Mouse (Mus musculus) neural tube, embryonic 14.5 days (tissue): ENCODE data around the gene Eef1e1. TPM values are rescaled to one million over a fixed set of nuclear protein-coding genes. Genes with fewer than 3 reads are reported as not detected.

Source experiments
- ATAC-seq: fragments of 200-750 bp; cut with Nextera tagmentation; 2 replicates; pipeline ENCODE4 v1.8.0; 2017; ENCODE audit warnings: low read depth, mild to moderate bottlenecking, moderate TSS enrichment, moderate library complexity
- H3K27ac ChIP-seq: fragments of 300-500 bp; sonication (generic); 2 replicates; pipeline ENCODE4 v1.5.1; 2014; ENCODE audit warnings: low read depth, mild to moderate bottlenecking, control low read depth, low read length, moderate library complexity, mixed read lengths
- H3K27me3 ChIP-seq: fragments of 300-500 bp; sonication (generic); 2 replicates; pipeline ENCODE4 v1.6.1; 2014; ENCODE audit warnings: low read length; ENCODE audit not compliant: control insufficient read depth, insufficient read depth
- H3K36me3 ChIP-seq: fragments of 300-500 bp; sonication (generic); 2 replicates; pipeline ENCODE4 v1.6.1; 2014; ENCODE audit warnings: low read length, mixed read lengths; ENCODE audit not compliant: control insufficient read depth, insufficient read depth
- H3K4me1 ChIP-seq: fragments of 300-500 bp; sonication (generic); 2 replicates; pipeline ENCODE4 v1.6.1; 2014; ENCODE audit warnings: low read length; ENCODE audit not compliant: control insufficient read depth, insufficient read depth
- H3K4me2 ChIP-seq: fragments of 300-500 bp; sonication (generic); 2 replicates; pipeline ENCODE4 v1.6.1; 2014; ENCODE audit warnings: mild to moderate bottlenecking, low read depth, low read length, control low read depth
- H3K4me3 ChIP-seq: fragments of 300-500 bp; sonication (generic); 2 replicates; pipeline ENCODE4 v1.5.1; 2014; ENCODE audit warnings: low read depth, low read length, control low read depth, mixed read lengths
- H3K9ac ChIP-seq: fragments of 300-500 bp; sonication (generic); replicated peaks from 2 replicates; pipeline ENCODE4 v1.6.1; 2014; ENCODE audit warnings: low read depth, mild to moderate bottlenecking, control low read depth, low read length, mixed read lengths
- H3K9me3 ChIP-seq: fragments of 300-500 bp; sonication (generic); 2 replicates; pipeline ENCODE4 v1.6.1; 2016; ENCODE audit warnings: low read length; ENCODE audit not compliant: control insufficient read depth
- WGBS: fragments of 180-500 bp; shearing (Covaris S2); extraction: QIAGEN DNeasy Blood & Tissue Kit; methylation state at CpG from one replicate; pipeline ENCODE4 v1.1.7; 2014; 5-methylcytosine and 5-hydroxymethylcytosine counted together
- polyA plus RNA-seq: library from polyadenylated mRNA; unstranded; fragments of >200 nt; fragmentation: Nextera tagmentation; extraction: Ambion mirVana; gene quantifications from 2 replicates; pipeline ENCODE4 v1.2.1, GENCODE M21; 2014

Eef1e1 gene
- polyA plus RNA-seq, 1 experiment from 2014 or later: 109 TPM

DNA sequence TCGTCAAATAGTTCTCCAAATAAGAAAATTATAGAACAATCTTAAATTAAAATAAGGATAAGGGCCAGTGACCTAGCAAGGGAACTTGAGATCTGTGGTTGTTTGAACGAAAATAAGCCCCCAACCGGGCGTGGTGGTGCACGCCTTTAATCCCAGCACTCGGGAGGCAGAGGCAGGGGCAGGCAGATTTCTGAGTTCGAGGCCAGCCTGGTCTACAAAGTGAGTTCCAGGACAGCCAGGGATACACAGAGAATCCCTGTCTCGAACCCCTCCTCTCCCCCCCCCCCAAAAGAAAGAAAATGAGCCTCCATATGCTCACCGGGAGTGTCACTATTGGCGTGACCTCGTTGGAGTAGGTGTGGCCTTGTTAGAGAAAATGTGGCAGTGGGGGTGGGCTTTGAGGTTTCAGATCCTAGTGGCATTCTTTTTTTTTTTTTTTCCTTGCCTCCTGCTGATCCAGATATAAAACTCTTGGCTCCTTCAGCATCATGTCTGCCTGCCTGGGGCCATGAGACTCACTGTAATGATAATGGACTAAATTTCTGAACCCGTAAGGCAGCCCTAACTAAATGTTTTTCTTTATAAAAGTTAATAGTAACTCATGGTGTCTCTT lies 772 bp upstream of the Eef1e1 start:
- no peak for ATAC-seq

DNA sequence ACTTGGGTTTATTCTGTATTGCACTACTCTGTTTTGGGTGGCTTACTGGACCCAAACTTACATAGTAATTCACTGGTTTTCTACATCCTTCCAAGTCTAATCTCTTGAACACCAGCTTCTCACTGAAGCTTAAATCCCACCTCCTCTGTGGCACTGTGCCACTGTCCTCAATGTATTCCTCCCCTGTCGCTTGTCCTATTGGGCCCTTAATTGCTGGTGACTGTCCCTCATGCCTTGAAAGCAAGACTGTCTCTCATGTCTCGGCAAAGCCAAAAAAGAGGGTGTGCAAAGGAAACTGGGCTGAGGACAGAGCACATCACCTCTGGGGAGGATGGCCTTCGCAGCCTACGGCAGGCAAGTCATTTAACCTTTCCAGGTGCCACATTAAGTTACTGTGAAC lies 993 bp downstream of the Eef1e1 start:
- ATAC-seq: no peak

More for the DNA sequence above, 772 bp upstream of the Eef1e1 start:
- WGBS: 90% methylated on average over 12 of the region's 12 CpGs
- peaks cover 6% of the 10 kb centered on the region; the same call in 1 of the 2 replicates for H3K4me1 ChIP-seq
- H3K9me3 ChIP-seq: no peaks in the 10 kb centered on the region
- no peak overlapping the region for H3K27ac ChIP-seq
- no peaks in the 10 kb centered on the region for H3K27me3 ChIP-seq
- H3K4me2 ChIP-seq: no peak overlapping the region
- H3K9ac ChIP-seq: no peak overlapping the region
- H3K36me3 ChIP-seq: peaks cover 18% of the 10 kb centered on the region; the same call in 1 of the 2 replicates
- no peak overlapping the region for H3K4me3 ChIP-seq

DNA sequence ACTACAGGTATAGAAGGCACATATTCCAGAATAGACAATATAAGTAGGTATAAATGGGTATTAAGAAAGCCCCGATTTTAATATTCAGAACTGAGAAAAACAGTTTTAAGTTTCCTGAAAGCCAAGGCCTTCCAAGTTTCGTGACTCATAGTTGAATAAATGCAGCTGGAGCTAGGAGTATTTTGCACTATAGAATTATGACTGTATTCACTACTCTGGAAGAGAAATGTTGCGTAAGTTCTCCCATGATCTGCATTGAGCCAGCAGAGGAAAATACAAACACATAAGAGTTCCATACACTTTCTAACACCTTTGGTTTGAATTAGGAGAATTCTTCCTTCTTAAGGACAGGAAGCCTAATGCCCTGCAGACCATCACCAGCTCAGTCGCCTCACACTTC lies 8.6 kb downstream of the Eef1e1 start:
- peaks cover 53% of the 10 kb centered on the region for H3K36me3 ChIP-seq
- H3K27me3 ChIP-seq: no peaks in the 10 kb centered on the region
- H3K27ac ChIP-seq: no peak overlapping the region
- no peak overlapping the region for H3K4me3 ChIP-seq
- H3K9ac ChIP-seq: no peak overlapping the region
- H3K9me3 ChIP-seq: no peaks in the 10 kb centered on the region
- H3K4me1 ChIP-seq: no peaks in the 10 kb centered on the region
- 96% methylated on average over 4 of the region's 4 CpGs for WGBS
- no peak overlapping the region for H3K4me2 ChIP-seq
- no peak for ATAC-seq

More for the DNA sequence above, 993 bp downstream of the Eef1e1 start:
- peak overlapping the region; percentile 81 for H3K9ac ChIP-seq
- H3K9me3 ChIP-seq: no peaks in the 10 kb centered on the region
- H3K27me3 ChIP-seq: no peaks in the 10 kb centered on the region
- H3K4me2 ChIP-seq: peak overlapping the region; percentile 70
- no peak overlapping the region; the same call in 1 of the 2 replicates for H3K27ac ChIP-seq
- H3K36me3 ChIP-seq: peaks cover 29% of the 10 kb centered on the region
- peak overlapping the region; percentile 91 for H3K4me3 ChIP-seq
- WGBS: 16% methylated on average over 4 of the region's 4 CpGs
- peaks cover 6% of the 10 kb centered on the region; the same call in 1 of the 2 replicates for H3K4me1 ChIP-seq

DNA sequence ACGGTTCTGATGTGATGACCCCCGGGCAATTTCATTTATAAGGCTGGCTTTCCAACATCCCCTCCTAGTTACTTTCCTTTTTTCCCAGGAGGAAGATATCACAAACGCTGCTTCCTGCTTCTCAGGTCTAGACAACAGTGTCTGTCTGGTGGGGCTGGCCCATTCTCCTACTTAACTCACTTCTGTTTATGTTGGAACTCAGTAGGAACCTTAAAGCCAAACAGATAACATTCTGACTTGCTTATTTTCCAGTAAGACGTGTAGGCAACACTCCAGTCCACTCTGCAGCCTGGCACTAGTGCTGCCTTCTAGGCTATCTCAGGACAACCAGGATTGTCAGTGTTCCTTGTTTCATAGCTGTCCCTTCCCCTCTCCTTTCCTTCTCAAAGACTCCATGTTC lies 9.8 kb downstream of the Eef1e1 start:
- no peak overlapping the region for H3K9ac ChIP-seq
- no peak overlapping the region for H3K27ac ChIP-seq
- H3K36me3 ChIP-seq: peaks cover 47% of the 10 kb centered on the region
- no peak for ATAC-seq
- H3K4me1 ChIP-seq: no peaks in the 10 kb centered on the region
- no peak overlapping the region for H3K4me3 ChIP-seq
- no peaks in the 10 kb centered on the region for H3K27me3 ChIP-seq
- H3K9me3 ChIP-seq: no peaks in the 10 kb centered on the region
- 90% methylated on average over 4 of the region's 4 CpGs for WGBS
- H3K4me2 ChIP-seq: no peak overlapping the region

DNA sequence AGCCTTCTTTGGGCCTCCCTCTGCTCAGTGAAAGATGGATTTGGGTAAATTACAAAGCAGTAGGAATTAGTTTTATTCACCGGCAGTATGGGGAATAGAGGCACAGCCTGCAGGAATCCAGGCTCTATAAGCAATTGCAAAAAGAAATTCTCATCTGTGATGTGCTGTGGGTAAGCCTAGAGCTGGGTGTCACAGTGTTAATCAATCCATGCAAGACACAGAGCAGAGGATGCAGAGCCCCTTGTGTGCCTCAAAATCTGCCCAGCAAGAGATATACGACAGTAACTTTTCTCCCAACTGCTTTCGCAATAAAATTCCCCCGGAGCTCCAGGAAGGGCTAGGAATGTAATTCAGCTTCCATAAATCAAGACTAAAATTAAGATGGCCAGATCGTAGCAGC lies 17.4 kb downstream of the Eef1e1 start:
- H3K27me3 ChIP-seq: no peaks in the 10 kb centered on the region
- no peak overlapping the region for H3K4me3 ChIP-seq
- H3K9me3 ChIP-seq: no peaks in the 10 kb centered on the region
- H3K36me3 ChIP-seq: peaks cover 17% of the 10 kb centered on the region; the same call in 1 of the 2 replicates
- no peak overlapping the region for H3K27ac ChIP-seq
- no peak overlapping the region for H3K9ac ChIP-seq
- no peak overlapping the region for H3K4me2 ChIP-seq
- peak; percentile 54; the same call in 1 of the 2 replicates for ATAC-seq
- WGBS: 67% methylated on average over 5 of the region's 5 CpGs
- H3K4me1 ChIP-seq: no peaks in the 10 kb centered on the region

DNA sequence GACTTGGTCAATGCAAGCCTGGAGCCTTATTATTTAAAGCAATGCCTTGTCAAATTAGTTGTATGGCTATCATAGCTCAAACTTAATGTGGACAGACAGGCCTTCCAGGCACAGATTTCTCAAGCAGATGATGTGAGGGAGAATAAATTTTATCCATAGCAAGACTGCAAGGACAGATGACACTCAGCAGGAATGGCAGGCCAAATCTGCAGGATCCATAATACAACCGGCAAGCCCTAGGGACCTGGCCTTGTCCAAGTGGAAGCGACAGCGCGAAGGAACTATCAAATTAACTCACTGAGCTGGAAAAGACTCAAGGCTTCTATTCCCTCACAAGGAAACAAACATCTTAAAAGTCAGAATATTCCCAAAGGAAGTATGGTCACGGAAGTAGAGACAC lies 17.9 kb downstream of the Eef1e1 start:
- H3K4me1 ChIP-seq: no peaks in the 10 kb centered on the region
- no peak overlapping the region for H3K27ac ChIP-seq
- no peaks in the 10 kb centered on the region for H3K27me3 ChIP-seq
- no peak overlapping the region for H3K4me3 ChIP-seq
- WGBS: 88% methylated on average over 5 of the region's 5 CpGs
- no peak overlapping the region for H3K4me2 ChIP-seq
- peaks cover 15% of the 10 kb centered on the region; the same call in 1 of the 2 replicates for H3K36me3 ChIP-seq
- H3K9ac ChIP-seq: no peak overlapping the region
- no peak for ATAC-seq
- no peaks in the 10 kb centered on the region for H3K9me3 ChIP-seq

DNA sequence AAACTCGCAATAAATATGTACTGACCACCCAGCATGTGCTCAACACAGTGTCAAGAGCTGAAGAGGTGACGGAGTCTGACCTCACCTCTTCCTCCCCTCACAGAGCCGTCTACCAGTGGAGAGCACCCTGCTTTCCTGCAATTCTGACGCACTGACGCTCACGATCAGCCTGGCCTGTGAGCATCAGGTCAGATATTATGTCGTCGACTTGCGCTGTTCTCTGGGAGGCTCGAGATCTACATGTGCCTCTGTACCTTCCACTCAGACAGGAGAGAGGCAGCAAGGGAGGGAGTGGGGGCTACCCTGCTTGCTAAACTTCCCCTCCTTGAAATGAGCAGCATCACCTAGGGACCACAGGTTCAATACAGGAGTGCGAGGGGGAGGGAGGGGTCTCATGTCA lies 20.2 kb downstream of the Eef1e1 start:
- peaks cover 4% of the 10 kb centered on the region; the same call in 1 of the 2 replicates for H3K36me3 ChIP-seq
- H3K4me3 ChIP-seq: no peak overlapping the region
- H3K4me2 ChIP-seq: no peak overlapping the region
- no peak overlapping the region for H3K27ac ChIP-seq
- H3K27me3 ChIP-seq: no peaks in the 10 kb centered on the region
- no peak overlapping the region for H3K9ac ChIP-seq
- ATAC-seq: no peak
- H3K9me3 ChIP-seq: no peaks in the 10 kb centered on the region
- no peaks in the 10 kb centered on the region for H3K4me1 ChIP-seq
- WGBS: 78% methylated on average over 11 of the region's 11 CpGs

DNA sequence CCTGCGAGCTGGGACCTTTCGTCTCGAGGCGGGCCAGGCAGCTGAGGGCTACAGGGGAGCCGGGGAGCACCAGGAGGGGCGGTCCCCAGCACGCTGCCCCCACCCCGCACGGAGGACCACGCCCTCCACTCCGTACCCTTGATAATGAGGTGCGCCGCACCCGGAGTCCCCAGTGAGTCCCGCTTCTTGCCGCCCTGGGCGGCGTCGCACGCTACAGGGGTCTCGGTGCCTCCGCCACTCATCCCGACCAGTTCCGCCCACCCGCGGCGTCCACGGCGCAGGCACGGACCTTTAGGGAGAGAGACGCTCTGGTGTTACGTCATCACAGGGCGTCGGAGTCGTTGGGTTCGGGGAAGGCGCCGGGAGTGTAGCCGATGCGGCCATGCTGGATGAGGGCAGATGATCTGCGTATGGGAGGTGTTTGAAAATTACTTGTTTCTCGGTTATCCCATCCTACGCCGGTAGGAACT lies 24.0 kb downstream of the Eef1e1 start, which contains the start of gene Bloc1s5:
Gene Bloc1s5, minus strand, starts transcription at position 310 of the 470 bp plus-strand sequence.
- under 1% methylated on average over 39 of the region's 44 CpGs for WGBS
- ATAC-seq: peak; percentile 98
- peak within 1 kb of the TSS; percentile 84 for H3K4me2 ChIP-seq
- peak within 1 kb of the TSS; percentile 83 for H3K9ac ChIP-seq
- H3K4me1 ChIP-seq: no peaks in the 10 kb centered on the region
- H3K27ac ChIP-seq: peak within 1 kb of the TSS; percentile 60
- peak within 1 kb of the TSS; percentile 89 for H3K4me3 ChIP-seq
- H3K9me3 ChIP-seq: no peaks in the 10 kb centered on the region
- no peaks in the 10 kb centered on the region for H3K27me3 ChIP-seq
- H3K36me3 ChIP-seq: no peaks in the 10 kb centered on the region

DNA sequence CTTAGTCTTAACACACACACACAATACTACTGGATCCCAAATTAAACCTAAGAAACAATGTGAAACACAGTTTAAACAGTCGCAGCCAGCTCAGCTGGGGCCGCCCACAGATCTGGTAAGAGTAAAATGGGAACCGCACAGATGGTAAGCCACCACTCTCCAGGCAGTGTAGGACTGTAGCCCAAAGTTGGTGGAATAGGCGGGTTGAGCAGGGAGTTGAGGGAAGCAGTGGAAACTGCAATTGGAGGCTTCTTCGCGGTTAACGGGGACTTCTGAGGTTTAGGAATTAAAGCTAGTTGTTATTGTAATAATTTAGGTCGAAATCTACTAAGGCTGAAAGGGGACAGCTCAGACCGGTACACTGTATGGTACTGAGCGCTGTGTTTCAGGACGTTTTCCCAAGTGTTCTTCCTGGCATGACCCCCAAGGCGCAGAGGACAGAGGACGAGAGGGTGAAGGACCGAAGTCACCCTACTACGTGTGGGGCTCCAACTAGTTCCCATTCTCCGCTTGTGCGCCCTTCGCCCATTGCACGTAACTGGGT lies 24.5 kb downstream of the Eef1e1 start:
- Histone ChIP-seq H3K4me1 (no peaks in the 10 kb centered on the region), H3K4me2 (peak overlapping the region; percentile 84), H3K4me3 (peak overlapping the region; percentile 89), H3K36me3 (no peaks in the 10 kb centered on the region), H3K9ac (peak overlapping the region; percentile 83), H3K27me3 (no peaks in the 10 kb centered on the region), H3K27ac (peak overlapping the region; percentile 60), H3K9me3 (no peaks in the 10 kb centered on the region)
- ATAC-seq: peak; percentile 85
- under 1% methylated on average over 19 of the region's 19 CpGs for WGBS
